Mouse (Mus musculus): ENCODE results near the gene Usf2.

Gene Usf2

DNA sequence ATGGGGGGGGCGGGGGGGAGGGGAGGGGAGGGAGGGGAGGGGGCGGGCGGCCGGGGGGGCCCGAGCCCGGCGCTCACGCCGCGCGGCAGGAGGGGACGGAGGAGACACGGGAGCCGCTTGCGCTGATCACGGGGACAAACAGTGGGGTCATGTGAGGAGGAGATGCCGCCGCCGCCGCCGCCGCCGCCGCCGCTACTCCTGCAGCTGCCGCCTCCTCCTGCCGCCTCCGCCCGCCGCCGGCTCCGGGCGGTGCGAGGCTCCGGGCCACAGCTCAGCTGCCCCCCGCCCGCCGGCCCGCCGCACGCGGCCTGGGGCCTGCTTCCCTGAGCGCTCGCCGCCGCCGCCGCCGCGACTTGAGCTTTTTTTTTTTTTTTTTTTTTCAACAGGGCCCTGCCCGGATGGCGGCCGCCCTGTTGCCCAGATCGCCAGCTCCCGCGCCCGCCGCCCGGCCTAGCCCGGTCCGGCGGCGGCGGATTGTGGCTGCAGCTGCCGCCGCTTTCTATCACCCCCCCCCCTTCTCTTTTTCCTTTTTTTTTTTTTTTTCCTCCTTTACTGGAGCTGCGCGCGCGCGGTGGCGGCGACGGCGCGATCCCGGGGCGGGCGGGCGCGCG lies at the start of gene Usf2:
Usf2 (minus strand) TSS at position 48 of the 611 bp plus-strand sequence.
- peak; percentile 61 to 65 for DNase-seq

DNA sequence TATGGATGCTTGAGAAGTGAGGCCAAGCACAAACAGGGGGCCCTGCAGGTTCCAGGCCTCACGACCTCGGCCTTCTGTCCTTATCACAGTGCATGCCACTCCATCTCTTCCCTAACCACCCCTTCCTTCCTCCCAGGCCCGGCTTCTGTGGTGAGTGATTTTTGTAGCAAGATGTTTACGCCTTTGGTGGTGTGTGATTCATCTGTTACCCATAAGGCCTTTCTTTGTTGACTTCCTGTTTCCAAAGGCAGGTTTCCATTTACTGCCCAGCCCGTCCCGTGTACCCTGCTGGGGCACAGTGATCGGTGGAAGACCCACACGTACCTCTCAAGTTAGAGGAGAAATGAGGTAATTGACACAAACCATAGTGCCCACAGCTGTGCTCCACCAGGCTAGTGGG lies 46.0 kb upstream of the Usf2 start:
- DNase-seq, result peak; percentile 14 to 39

DNA sequence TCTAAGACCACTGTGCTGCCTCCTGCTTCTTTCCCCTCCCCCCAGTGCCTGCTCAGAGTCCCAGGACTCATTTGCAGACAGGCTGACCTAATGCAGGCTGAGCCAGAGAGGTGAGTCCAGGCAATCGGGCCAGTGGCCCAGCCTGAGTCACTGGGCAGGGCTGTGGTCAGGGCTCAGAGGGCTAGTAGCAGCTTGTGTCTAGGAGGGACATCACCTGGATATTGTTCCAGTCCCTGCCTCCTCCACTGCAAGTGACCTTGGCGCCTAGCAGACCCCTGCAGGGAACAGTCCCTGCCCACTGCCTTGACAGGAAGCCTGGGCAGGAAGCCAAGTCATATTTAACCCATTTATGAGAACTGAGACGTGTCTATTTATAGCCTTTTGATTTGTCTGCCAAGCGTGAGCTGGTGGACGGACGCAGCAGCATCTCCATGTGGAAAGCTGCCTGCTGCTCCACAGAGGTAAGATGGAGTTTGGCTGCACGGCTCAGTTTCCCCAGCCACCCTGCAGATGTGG lies 44.0 kb upstream of the Usf2 start:
- DNase-seq, result peak in 1 of 2 experiments; percentile 34

DNA sequence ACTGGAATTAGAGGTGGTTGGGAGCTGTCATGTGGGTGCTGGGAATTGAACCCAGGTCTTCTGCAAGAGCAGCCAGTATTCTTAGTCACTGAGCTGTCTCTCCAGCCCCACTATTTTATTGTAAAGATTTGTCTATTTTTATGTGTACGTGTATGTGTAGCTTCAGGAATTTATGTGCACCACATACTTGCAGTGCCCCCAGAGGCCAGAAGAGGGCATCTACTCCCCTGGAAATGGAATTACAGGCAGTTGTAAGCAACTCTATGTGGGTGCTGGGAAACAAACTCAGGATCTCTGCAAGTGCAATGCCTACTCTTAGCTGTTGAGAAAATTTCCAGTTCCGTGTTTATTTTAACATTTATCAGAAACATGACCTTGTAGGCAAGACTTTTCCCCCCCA lies 39.9 kb upstream of the Usf2 start:
- DNase-seq, result no peak

DNA sequence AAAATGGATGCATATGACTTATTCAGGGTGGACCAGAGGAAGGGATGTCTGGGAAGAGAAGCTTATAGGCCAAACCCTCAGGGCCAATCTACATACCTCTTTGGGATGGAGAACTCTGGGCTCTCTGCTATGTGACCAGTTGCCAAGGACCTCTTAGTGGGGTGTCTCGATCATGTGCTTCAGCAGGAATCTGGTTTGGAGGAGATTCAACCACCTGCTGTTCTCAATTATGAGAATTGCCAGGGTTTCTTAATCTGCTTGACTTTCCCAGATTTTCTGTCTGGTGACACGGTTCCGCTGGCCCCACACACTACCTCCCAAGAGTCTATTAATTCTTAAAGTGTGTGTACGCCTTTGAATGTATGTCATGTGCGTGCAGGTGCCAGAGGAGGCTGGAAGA lies 37.4 kb upstream of the Usf2 start:
- no peak for DNase-seq

DNA sequence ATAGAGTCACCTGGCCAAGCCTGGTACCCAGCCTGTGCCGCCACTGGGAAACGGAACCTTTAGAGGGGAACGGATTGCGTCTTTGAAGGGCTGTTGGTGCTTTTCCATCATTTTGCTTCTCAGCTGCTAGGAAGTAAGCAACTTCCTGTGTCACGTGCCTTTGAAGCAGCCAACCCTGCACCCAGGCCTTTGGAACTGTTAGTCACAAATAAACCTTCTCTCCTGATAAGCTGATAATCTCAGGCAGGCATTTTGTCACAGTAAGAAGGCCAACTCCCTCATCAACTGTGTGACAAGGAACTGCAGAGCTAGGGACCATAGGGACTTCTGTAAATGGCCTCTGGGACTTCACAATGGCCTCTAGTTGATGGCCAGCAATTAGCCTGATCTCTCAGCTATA lies 35.5 kb upstream of the Usf2 start:
- no peak for DNase-seq

DNA sequence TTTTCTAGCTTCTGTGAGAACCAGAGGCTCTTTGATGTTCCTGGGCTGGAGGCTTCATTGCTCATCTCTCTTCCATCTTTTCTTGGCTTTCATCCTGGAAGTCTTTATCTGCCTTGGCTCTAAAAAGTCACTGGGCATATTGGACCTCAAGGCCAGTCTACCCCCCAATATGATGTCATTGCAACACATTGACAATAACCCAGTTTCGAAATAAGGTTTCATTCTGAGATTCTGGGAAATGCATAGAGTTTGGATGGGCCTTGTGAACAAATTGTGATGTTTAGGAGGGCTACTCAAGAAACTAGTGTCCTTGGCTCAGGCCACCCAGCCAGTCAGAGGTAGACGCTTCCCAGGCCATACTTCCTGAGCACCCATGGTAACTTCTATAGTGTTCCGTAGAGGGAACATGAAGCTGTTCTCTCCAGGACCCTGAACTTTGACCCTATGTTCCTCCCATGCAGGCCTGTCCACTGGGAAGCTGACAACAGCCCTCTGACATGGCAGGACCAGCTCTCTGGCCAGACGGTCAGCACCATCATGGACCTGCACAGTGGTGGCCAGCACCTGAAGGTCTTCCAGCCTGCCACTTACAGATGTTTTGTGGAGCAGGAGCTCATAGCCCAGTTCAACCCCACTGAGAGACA lies 32.0 kb upstream of the Usf2 start:
- no peak for DNase-seq

DNA sequence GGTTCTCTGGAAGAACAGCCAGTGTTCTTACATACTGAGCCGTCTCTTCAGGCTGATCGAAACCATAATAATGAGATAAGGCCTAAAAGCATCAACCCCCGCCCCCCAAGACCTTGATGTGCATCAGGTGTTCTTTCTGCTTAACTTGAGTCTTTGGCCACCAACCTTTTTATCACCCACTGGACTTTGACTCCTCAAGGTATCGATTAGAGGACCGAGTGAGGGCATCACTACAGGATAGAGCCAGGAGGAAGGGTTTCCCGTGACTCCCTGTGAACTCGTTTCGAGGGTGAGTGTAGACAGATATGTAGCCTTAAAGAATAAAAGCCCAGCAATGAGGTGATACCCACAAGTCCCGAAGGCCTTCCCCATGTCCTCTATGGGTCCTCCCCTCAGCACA lies 28.8 kb upstream of the Usf2 start:
- no peak for DNase-seq

DNA sequence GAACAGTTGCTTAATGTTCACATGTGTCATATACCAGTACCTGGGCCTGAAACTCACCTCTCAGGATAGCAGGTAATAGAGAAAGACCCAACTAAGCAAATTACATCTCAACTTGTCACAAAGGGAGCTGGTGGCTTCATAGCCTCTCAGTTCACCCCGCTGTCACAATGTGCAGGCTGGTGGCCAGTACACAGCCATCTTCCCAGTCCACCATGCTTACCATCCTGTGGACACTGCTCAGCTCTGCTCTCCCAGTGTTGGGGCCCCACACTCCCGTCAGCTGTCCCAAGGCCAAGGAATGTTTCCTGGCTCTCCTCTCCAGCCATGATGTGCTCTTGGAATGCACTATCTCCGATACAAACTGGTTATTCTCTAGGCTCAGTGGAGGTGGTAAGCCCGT lies 25.1 kb upstream of the Usf2 start:
- no peak for DNase-seq

DNA sequence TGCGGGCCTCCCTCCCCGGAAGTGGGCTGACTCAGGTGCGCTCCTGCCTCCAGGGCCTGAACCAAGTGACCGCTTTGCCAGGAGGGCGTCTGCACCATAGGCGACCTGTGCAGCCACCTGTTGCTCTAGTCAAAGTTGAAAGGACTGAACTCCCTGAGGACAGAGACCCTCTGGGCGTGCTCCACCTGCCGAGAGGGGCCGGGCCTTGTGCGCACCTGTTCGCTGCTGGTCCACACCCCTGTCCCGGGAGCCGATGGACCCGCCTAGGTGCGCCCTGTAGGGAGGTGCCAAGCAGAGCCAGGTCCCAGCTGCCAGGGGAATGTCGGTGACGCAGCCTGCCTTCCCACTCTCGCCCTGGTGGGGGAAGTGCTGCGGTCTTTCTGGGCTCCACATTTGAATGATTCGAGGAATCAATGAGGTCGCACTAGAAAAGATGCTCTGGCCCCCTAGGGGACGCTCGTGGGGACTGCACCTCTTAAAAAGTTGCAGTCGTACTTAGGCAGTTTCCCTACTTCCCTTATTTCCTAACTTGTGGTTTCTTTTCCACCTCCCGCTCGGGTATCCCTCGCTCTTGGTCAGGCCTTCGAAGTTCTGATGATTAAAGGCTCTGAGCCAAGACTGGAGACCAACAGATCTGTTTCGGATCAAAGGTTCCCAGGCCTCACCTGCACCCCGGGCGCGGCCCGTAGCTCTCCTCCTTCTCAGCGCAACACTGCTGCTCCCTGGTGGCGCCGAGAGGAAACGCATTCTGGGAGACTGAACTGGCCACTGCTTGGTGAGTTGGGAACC lies 17.1 kb upstream of the Usf2 start, which contains the start of gene Fam187b:
Fam187b (plus strand) TSS at position 290 of the 789 bp plus-strand sequence.
- peak; percentile 68 to 78 for DNase-seq

DNA sequence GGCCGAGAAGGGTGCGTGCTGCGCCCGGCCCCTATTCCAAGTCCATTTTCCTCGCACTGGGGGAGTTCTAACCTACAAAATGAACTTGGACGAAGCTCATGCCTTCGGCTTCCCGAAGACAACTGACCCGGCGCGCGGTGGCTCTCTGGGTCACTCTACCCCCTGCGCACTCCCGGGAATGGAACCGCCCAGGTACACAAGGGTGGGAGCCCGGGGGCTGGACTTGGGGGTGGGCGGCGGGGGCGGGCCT lies 16.6 kb upstream of the Usf2 start, which contains the start of gene Lsr:
Lsr (minus strand) TSS at position 214 of the 250 bp plus-strand sequence.
- DNase-seq, result peak in 1 of 2 experiments; percentile 14

DNA sequence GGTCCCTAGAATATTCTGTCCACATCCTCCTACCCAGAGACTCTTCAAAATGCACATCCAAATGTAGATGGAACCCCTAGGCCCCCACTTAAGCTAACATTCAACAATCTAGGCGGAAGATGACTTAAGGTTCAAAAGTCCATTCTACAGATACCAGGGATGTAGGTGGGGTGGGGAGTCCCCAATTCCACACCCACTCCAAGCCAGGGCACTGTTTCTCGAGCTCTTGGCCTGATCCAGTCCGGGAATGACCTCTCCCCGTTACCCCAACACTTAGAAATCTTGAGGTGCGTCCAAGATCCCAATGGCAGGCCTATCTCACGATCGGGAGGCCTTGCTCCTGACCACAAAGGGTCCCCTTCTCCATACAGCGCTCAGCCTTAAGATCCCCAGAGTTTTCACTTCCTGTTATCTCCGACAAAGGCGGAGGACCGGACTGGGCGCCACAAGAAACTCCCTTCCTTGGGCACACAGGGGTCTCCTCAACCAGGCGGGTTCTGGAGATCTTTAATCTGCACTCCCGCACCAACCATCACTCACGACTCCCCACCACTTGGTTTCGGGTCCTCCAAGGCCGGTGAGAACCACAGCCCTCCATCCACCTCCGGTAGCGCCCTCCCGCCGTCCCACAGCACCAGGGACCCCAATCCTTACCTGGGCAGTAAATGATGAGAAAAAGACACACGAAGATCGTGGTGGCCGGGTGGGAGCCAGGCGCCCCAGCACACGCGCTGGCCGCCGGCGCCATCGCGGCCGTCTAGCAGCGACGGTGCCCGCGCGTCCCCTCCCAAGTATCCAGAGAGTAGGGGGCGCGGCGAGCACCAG lies 16.0 kb upstream of the Usf2 start:
- DNase-seq, result no peak

DNA sequence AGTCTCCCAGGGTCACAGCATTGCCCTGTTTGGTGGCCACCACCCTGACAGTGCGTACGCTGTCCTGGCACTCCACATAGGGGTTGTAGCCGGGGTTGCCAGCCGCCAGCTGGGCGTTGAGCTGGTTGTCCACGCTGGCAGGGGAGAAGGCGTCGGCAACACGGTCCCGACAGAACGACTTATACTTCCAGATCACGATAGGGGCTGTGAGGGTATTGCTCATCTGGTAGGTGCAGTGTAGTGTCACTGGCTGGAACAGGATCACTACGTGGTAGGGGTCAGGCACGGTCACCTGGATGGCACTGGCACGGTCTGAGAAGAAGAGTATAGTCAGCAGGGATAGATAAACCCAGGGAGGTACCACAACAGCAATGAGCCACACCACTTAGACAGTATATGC lies 15.3 kb upstream of the Usf2 start:
- DNase-seq, result no peak

DNA sequence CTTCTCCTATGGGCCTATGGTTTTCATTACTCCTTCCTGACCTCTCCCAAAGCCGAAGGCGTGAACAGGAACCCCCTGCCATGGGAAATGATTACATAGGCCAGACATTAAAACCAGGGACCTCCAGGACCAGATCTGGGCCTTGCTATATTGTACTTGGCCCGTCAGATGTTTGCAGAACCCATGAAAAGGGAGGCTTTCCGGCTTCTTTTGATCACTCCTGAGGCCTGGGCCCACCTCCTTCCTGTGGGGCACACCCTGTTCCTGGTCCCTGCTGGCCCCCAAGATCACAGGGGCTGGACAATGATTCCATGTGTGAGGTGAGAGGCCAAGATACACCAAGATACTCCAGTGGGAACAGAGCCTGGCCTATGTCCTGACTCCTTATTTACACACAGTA lies 12.6 kb upstream of the Usf2 start:
- DNase-seq, result no peak

DNA sequence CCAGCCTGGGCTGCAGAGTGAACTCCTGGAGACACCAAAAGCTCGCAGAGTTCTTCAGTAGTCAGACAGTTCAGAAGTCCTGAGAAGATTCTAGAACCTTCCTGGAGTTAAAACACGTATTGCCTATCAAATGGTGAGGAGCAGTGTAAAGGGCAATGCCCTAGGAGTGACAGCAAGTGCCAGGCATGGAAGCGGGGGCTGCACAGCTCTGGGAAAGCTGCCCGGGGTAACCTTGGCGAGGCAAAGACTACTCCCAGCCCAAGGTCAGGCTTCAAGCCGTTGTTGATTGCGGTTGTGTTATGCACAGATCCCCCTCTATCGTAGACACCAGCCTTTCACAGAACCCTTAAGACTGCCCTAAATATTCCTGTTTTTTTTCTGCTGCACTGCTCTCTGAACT lies 12.0 kb upstream of the Usf2 start:
- no peak for DNase-seq

DNA sequence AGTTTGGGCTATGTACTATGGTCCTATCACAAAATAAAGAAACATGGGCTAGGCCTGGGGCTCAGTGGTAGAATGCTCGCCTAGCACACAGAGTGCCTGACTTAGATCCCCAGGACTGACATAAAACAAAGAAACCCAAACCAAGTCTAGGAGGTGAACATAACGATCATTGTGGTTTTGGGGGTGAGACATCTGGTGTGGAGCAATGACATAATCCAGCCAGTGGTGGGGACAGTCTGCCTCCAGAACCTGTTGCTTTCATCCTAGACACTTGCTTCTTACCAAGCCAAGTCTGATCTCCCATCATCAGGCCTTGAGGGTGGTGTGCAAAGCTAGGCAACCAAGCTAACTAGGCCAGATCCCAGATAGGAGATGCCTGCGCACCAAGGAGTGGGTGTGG lies 10.1 kb upstream of the Usf2 start:
- DNase-seq, result no peak

DNA sequence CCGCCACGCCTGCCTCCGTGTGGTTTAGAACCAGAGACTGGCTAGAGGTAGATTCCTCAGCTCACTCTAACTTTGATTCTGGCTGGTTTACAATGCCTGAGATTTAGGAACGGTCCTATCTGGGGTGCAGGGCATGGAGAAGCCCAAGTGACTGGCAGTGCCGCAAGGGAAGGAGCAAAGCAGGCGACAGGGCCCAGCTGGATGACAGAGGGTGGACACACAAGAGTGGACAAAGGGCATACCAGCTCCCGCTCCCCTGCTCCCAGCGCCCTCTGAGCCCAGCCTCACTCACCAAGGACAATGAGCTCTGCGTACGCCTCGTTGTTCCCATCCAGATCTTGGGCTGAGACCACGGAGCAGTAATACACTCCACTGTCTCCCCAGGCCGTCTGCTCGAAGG lies 9.1 kb upstream of the Usf2 start:
- DNase-seq, result no peak

DNA sequence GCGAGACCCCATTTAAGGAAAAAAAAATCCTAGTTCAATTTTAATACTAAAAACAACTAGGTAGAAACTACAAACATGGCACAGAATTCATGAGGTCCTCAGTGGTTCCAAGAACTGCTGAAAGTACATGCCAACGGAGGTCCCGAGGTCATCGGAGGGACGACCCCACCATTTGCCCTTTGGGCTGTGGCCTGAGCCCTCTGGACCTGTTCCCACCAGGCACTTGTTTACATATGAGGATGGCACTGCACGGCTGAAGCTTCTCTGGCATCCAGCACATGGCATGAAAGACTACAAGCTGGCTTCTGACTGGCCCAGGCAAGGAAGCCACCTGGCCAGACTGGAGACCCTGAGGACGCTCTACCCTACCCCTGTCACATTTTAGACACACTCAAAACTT lies 7.8 kb upstream of the Usf2 start:
- DNase-seq, result no peak

DNA sequence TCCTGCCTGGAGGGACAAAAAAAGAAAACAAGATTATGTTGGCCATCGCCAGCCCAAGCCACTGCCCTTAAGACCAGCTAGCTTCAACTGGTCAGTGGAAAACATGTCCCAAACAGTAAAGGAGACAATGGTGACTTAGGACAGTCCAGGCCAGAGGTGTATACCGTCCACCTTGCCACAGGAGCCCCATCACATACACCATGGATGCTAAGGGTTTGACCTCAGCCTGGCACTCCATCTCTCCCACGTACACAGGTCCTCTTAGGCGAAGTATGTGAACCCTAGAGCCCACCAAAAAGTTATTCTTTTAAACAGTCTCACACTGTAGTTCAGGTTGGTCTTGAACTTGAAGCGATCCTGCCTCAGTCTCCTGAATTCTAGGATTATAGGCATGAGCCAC lies 6.3 kb upstream of the Usf2 start:
- no peak for DNase-seq

DNA sequence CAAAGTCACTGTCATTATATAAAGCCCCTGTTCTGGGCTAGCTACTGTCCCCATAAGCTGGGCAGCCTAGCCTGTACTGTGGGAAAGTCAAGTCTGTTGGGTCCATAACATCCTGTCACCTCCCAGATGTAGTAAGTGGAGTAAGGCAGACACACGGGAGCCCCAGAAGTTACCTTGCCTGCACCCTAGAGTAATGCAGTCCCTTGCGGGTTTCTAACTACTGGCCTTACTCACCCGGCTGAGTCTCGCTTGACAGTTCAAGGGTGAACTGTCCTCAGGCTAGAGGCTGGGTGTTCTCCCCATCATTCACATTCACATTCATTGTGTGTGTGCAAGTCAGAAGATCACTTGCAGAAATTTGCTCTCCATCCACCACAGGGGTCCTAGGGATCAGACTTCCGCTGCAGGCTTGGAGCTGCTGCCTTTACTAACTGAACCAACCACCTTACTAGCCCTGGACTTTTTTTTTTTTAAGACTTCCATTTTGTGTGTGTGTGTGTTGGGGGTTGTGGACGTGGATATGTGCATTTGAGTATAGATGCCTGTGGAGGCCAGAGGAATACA lies 3.3 kb upstream of the Usf2 start:
- DNase-seq, result no peak

DNA sequence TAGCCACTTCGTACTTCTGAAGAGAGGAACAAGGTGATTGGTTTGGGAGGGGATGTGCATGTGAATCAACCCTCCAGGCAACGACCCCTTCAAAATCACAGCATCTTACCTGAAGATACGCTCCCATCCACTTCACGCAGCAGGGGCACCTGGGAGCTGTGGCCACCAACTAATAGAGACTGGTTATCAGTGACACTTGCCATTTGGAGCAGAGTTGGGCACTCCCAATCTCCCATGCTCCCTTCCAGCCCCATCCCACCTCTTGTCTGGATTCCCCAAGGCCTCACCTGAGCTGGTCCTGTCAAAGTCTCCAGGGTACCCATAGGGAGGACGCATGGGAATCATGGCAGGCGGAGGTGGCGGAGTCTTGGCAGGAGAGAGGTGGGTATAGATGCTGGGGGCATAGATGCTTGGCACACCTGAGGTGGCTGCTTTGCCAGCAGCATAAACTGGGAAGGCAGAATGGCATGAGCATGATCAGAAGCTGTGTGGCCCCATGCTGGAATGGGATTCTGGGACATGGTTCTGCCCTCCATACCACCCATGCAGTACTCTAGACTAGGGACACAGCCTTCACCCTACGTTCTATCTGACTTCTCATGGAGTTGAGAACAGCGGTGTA lies 2.4 kb upstream of the Usf2 start:
- no peak for DNase-seq

DNA sequence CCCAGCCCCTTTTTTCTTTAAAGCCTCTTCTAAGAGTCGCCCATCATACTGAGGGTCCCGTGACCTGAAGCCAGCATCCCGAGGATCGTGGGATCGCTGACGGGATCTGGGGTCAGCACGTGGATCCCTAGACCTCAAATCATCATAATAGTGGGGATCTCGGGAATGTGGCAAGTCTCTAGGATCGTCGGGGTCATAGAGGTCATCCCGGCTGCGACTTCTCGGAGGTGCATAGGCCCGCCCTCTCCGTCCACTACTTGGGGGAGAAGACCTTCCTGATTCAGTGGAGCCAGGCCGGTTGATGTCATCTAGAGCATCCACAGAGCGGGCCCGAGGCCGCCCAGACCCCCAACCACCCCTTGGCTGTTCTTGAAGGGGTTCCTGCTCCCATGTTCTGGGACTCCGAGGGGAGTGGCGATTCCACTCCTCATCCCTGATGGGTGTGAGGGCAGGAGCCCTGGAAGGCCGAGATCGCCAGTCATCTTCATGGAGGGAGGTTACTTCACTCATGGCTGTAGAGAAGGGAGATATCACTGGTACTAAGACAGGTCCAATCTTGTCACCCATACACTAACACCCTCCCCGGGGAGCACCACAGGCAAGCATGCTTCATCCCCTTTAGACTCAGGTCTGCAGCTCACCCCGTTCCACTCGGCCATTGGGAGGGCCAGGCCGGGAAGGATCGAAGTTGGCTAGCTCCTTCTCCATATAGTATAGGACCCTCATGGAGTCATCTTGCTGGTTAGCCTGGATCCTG lies 1.7 kb upstream of the Usf2 start:
- peak; percentile 16 to 38 for DNase-seq

Data from thymus, adult 18-20 months (tissue).